Mouse (Mus musculus) kidney, postnatal 0 days (tissue): Measurements from ENCODE around the gene Dydc2. TPM values are rescaled to one million over a fixed set of nuclear protein-coding genes. Genes with fewer than 3 reads are reported as not detected.
"Not testable (repeated sequence)": the region's sequence is repeated elsewhere in the genome, so short reads cannot be mapped to it uniquely, and the experiment has no call there.

Experiments used
- ATAC-seq: fragments of 200-750 bp; cut with Nextera tagmentation; replicated peaks from 2 replicates; pipeline ENCODE4 v1.8.0; 2017; ENCODE audit warnings: low read depth, moderate number of reproducible peaks, moderate TSS enrichment, moderate library complexity; ENCODE audit not compliant: low FRiP score
- DNase-seq: peaks from one replicate; pipeline ENCODE4 v3.0.0-alpha.2; 2016; ENCODE audit warnings: low spot score
- H3K27ac ChIP-seq: fragments of 300-500 bp; sonication (generic); 2 replicates; pipeline ENCODE4 v1.5.1; 2014; ENCODE audit warnings: mild to moderate bottlenecking
- H3K27me3 ChIP-seq: fragments of 300-500 bp; sonication (generic); 2 replicates; pipeline ENCODE4 v1.6.1; 2014; ENCODE audit warnings: low read length, mixed read lengths; ENCODE audit not compliant: insufficient read depth
- H3K36me3 ChIP-seq: fragments of 300-500 bp; sonication (generic); 2 replicates; pipeline ENCODE4 v1.6.1; 2014; ENCODE audit warnings: low read length, mixed read lengths; ENCODE audit not compliant: insufficient read depth
- H3K4me1 ChIP-seq: fragments of 300-500 bp; sonication (generic); replicated peaks from 2 replicates; pipeline ENCODE4 v1.6.1; 2014; ENCODE audit warnings: antibody characterized with exemption, low read length, mixed read lengths; ENCODE audit not compliant: insufficient read depth
- H3K4me2 ChIP-seq: fragments of 300-500 bp; sonication (generic); 2 replicates; pipeline ENCODE4 v1.6.1; 2014; ENCODE audit warnings: mild to moderate bottlenecking, low read length, moderate library complexity, mixed read lengths
- H3K4me3 ChIP-seq: fragments of 300-500 bp; sonication (generic); replicated peaks from 2 replicates; pipeline ENCODE4 v1.5.1; 2014; ENCODE audit warnings: low read depth, low read length
- H3K9ac ChIP-seq: fragments of 300-500 bp; sonication (generic); 2 replicates; pipeline ENCODE4 v1.6.1; 2014; ENCODE audit warnings: low read depth, low read length
- H3K9me3 ChIP-seq: fragments of 300-500 bp; sonication (generic); replicated peaks from 2 replicates; pipeline ENCODE4 v1.6.1; 2016; ENCODE audit warnings: low read length, inconsistent platforms, mixed read lengths
- CTCF ChIP-seq: IDR thresholded peaks from 2 replicates; pipeline ENCODE4 v1.5.1; 2016; ENCODE audit warnings: antibody characterized with exemption, low read depth, mild to moderate bottlenecking, moderate library complexity
- WGBS: fragments of 180-500 bp; shearing (Covaris S2); extraction: QIAGEN DNeasy Blood & Tissue Kit; methylation state at CpG from one replicate; pipeline ENCODE4 v1.1.7; 2014; 5-methylcytosine and 5-hydroxymethylcytosine counted together
- polyA plus RNA-seq: library from polyadenylated mRNA; unstranded; fragments of >200 nt; fragmentation: Nextera tagmentation; extraction: Ambion mirVana; gene quantifications from 2 replicates; pipeline ENCODE4 v1.2.1, GENCODE M21; 2015

The Dydc2 gene
- polyA plus RNA-seq, 1 experiment from 2014 or later: not detected

- not testable (repeated sequence) for ATAC-seq, H3K27ac ChIP-seq, DNase-seq, H3K4me3 ChIP-seq, H3K9me3 ChIP-seq, H3K36me3 ChIP-seq, H3K4me1 ChIP-seq, H3K27me3 ChIP-seq, H3K9ac ChIP-seq, H3K4me2 ChIP-seq
- 65% methylated on average over 3 of the region's 4 CpGs for WGBS
- 0 out of 2 replicates have a peak, but pooled peaks have one; percentile 6 for TF ChIP-seq CTCF
Observed at GRCm38 (mm10) chr14:41053190-41053589, 15.8 kb downstream of the Dydc2 start.

DNA sequence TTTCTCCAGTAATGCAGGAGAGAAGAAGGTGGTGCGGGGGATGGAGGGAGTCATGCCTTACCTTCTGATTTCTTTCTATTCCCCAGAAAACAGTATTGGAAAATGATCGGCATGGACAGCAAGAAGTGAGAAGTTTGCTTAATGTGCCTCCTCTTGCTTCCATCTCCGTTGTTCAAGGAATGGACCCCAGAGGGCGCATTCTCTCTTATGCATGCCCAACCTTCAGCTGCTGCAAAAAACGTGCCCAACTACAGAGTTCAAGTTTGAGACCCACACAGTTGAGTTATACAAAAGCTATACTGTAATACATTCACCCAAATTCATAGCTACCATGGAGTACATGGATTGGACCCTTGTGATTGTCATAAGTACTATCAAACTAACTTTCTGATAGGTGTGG, 16.5 kb downstream of the Dydc2 start:
- Histone ChIP-seq H3K9me3 (no peaks in the 10 kb centered on the region), H3K9ac (no peak overlapping the region), H3K4me1 (no peaks in the 10 kb centered on the region), H3K27me3 (no peaks in the 10 kb centered on the region), H3K4me3 (no peak overlapping the region), H3K27ac (no peak overlapping the region), H3K4me2 (no peak overlapping the region), H3K36me3 (no peaks in the 10 kb centered on the region)
- TF ChIP-seq CTCF: peak; percentile 35
- ATAC-seq: no peak
- DNase-seq: no peak
- WGBS: 78% methylated on average over 5 of the region's 5 CpGs

DNA sequence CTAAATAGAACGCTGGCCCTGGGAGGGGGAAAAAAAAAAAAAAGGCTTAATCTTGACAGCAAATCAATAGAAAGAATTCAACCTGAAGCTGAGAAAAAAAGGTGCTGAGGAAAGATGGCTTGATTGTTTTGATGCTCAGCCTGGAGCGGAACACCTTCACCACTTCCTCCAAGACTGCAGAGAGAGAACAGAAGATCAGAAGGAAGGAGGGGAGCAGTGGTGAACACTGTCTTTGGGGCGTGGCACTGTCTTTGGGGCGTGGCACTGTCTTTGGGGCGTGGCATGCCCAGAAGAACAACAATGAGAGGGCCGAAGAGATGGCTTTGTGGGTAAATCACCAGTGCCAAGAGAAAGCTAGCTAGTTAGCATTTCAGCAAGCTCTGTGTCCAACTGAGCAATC, 18.5 kb downstream of the Dydc2 start:
- H3K27me3 ChIP-seq: no peaks in the 10 kb centered on the region
- no peak for TF ChIP-seq CTCF
- no peaks in the 10 kb centered on the region for H3K36me3 ChIP-seq
- no peaks in the 10 kb centered on the region for H3K9me3 ChIP-seq
- no peak for DNase-seq
- no peaks in the 10 kb centered on the region for H3K4me1 ChIP-seq
- no peak overlapping the region for H3K4me2 ChIP-seq
- ATAC-seq: no peak
- WGBS: 68% methylated on average over 6 of the region's 6 CpGs
- no peak overlapping the region for H3K9ac ChIP-seq
- H3K27ac ChIP-seq: no peak overlapping the region
- H3K4me3 ChIP-seq: no peak overlapping the region

DNA sequence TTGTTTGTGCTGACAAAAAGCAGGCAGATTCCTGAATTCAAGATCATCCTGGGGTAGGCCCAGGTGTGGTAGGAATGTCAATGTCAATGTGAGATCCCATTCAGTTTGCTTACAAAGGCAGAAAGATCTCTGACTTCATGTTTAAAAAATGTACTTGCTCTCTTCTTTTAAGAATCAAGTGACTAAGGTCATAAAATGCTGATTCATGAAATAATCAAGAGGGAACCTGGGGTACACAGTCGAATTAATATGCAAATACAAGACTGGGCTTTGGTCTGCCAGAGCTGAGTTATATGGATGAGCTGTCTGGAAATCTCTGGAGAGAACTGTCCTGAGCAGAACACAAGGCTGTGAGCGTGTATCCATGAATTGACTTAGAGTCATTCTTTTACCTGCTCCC, 21.6 kb downstream of the Dydc2 start:
- WGBS: 80% methylated on average over 2 of the region's 2 CpGs
- Histone ChIP-seq H3K4me2 (no peak overlapping the region), H3K9me3 (no peaks in the 10 kb centered on the region), H3K27ac (no peak overlapping the region), H3K27me3 (no peaks in the 10 kb centered on the region), H3K4me3 (no peak overlapping the region), H3K9ac (no peak overlapping the region), H3K36me3 (no peaks in the 10 kb centered on the region), H3K4me1 (no peaks in the 10 kb centered on the region)
- no peak for ATAC-seq
- no peak for TF ChIP-seq CTCF
- DNase-seq: no peak

GRCm38 (mm10) chr14:41035146-41035798, 33.7 kb downstream of the Dydc2 start:
- no peaks in the 10 kb centered on the region for H3K9me3 ChIP-seq
- no peak overlapping the region for H3K4me2 ChIP-seq
- TF ChIP-seq CTCF: peak; percentile 95
- H3K27ac ChIP-seq: no peak overlapping the region
- peak; percentile 76 for DNase-seq
- no peaks in the 10 kb centered on the region for H3K4me1 ChIP-seq
- no peak for ATAC-seq
- no peak overlapping the region for H3K4me3 ChIP-seq
- no peak overlapping the region for H3K9ac ChIP-seq
- H3K36me3 ChIP-seq: no peaks in the 10 kb centered on the region
- no peaks in the 10 kb centered on the region for H3K27me3 ChIP-seq
- WGBS: 36% methylated on average over 6 of the region's 6 CpGs

- H3K4me1 ChIP-seq: no peaks in the 10 kb centered on the region
- H3K27me3 ChIP-seq: no peaks in the 10 kb centered on the region
- H3K27ac ChIP-seq: no peak overlapping the region
- 53% methylated on average over 13 of the region's 13 CpGs for WGBS
- H3K4me3 ChIP-seq: no peak overlapping the region
- no peaks in the 10 kb centered on the region for H3K36me3 ChIP-seq
- H3K9me3 ChIP-seq: no peaks in the 10 kb centered on the region
- H3K9ac ChIP-seq: no peak overlapping the region
- TF ChIP-seq CTCF: peak; percentile 85
- DNase-seq (peak; percentile 93), ATAC-seq (no peak)
- no peak overlapping the region; the same call in 1 of the 2 replicates for H3K4me2 ChIP-seq
Observed at GRCm38 (mm10) chr14:41033135-41034110, 35.6 kb downstream of the Dydc2 start.
